Mouse (Mus musculus) effector memory CD4-positive, alpha-beta T cell, adult 5 months (primary cell): ENCODE data around the gene Kansl3. TPM values are rescaled to one million over a fixed set of nuclear protein-coding genes. Genes with fewer than 3 reads are reported as not detected.

Experiments used
- polyA plus RNA-seq: library from polyadenylated mRNA; unstranded; fragments of 100-300 nt; shearing (Covaris generic); gene quantifications from one replicate; pipeline ENCODE4 v1.2.1, GENCODE M21; 2017

Gene Kansl3
- 89.9 TPM for polyA plus RNA-seq

GRCm38 (mm10) chr1:36368969-36369645, at the start of gene Kansl3:
Gene Kansl3, minus strand, starts transcription at chr1:36369181.

GRCm38 (mm10) chr1:36371934-36372845, 3.2 kb upstream of the Kansl3 start, which contains the start of gene Fer1l5:
Gene Fer1l5, plus strand, starts transcription at chr1:36372291.

GRCm38 (mm10) chr1:36307495-36308280, 61.3 kb downstream of the Kansl3 start, which contains the start of gene Arid5a:
Gene Arid5a, plus strand, starts transcription at chr1:36307733.

Other genes with a start within 250 kb of the Kansl3 start
- 86.8 TPM for gene Uggt1, start 124.5 kb downstream of the Kansl3 start, polyA plus RNA-seq
- 602 TPM for gene Neurl3, start 94.5 kb downstream of the Kansl3 start, polyA plus RNA-seq
- 634 TPM for gene Arid5a, start 61.4 kb downstream of the Kansl3 start, polyA plus RNA-seq
- 0.51 TPM for gene Fer1l5, start 3.1 kb upstream of the Kansl3 start, polyA plus RNA-seq
- gene Lman2l, start 76.1 kb upstream of the Kansl3 start, polyA plus RNA-seq, result 23.3 TPM
- gene Cnnm4, start 102.4 kb upstream of the Kansl3 start, polyA plus RNA-seq, result 4.6 TPM
- 25.1 TPM for gene Cnnm3, start 142.7 kb upstream of the Kansl3 start, polyA plus RNA-seq
- gene Ankrd23, start 167.7 kb upstream of the Kansl3 start, polyA plus RNA-seq, result 12.6 TPM
- gene Gm42417, start 170.2 kb upstream of the Kansl3 start, polyA plus RNA-seq, result 1.9 TPM
- 22.4 TPM for gene Ankrd39, start 178.3 kb upstream of the Kansl3 start, polyA plus RNA-seq
- gene Sema4c, start 189.2 kb upstream of the Kansl3 start, polyA plus RNA-seq, result 1.1 TPM